Mouse (Mus musculus) ES-Bruce4 (cell line): ENCODE measurements around the gene Kcp.

Experiments
- CTCF ChIP-seq: IDR thresholded peaks from one replicate; pipeline ENCODE4 v1.8.1; 2011; ENCODE audit warnings: low read depth, low read length
- POLR2A ChIP-seq: IDR thresholded peaks from one replicate; pipeline ENCODE4 v1.8.1; 2011; ENCODE audit warnings: low read length; ENCODE audit not compliant: insufficient read depth

DNA sequence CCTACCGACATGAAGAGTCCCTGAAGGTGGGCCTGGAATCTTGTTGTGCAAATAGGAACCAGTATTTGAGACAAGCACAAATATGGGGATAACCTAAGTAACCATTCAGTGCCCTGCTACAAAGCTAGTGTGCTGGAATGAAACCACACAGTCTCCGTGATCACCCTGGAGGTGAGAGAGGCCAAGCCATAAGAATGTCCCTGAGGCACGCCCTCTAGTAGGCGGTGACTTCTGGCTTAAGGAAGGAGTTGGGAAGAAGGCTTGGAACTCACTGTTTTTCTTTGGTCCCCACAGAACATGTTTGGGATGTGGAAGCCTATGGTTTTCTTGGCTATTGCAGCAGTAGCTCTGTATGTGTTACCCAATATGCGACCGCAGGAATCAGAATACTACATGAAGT is 81.4 kb downstream of the Kcp start:
- TF ChIP-seq POLR2A (no peak), CTCF (no peak)
